Mouse (Mus musculus): ENCODE data around the gene Rps6ka6.

Rps6ka6 gene

DNA sequence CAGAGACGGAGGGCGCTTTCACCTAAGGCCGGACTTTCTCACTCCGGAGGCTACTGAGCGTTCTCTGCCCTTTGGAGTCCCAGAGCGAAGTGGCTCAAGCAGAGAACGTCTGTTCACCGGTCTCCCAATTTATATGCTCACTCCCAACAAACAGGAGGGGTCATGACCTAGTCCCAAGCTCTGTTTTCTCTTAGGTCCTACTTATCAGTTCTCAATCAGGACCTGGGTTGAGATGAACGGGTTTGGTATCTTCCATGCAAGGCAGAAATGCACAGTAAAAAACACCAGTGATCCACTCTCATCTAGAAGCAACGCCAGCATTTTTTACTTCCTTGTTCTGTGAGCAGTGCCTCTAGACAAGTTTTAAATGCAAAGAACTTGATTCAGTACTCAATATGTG lies at the start of gene Rps6ka6:
Rps6ka6 (minus strand) TSS at position 101 of the 400 bp plus-strand sequence.
- DNase-seq (ENCODE audit: low spot score): peak; percentile 62

- no peak for DNase-seq (ENCODE audit: low spot score)
Measured at GRCm38 (mm10) chrX:111577044-111577443, 39.3 kb upstream of the Rps6ka6 start.

GRCm38 (mm10) chrX:111518206-111518605 lies 19.6 kb downstream of the Rps6ka6 start:
- DNase-seq (ENCODE audit: low spot score): no peak

- no peak for DNase-seq (ENCODE audit: low spot score)
Measured at GRCm38 (mm10) chrX:111463565-111464093, 74.1 kb downstream of the Rps6ka6 start.

DNA sequence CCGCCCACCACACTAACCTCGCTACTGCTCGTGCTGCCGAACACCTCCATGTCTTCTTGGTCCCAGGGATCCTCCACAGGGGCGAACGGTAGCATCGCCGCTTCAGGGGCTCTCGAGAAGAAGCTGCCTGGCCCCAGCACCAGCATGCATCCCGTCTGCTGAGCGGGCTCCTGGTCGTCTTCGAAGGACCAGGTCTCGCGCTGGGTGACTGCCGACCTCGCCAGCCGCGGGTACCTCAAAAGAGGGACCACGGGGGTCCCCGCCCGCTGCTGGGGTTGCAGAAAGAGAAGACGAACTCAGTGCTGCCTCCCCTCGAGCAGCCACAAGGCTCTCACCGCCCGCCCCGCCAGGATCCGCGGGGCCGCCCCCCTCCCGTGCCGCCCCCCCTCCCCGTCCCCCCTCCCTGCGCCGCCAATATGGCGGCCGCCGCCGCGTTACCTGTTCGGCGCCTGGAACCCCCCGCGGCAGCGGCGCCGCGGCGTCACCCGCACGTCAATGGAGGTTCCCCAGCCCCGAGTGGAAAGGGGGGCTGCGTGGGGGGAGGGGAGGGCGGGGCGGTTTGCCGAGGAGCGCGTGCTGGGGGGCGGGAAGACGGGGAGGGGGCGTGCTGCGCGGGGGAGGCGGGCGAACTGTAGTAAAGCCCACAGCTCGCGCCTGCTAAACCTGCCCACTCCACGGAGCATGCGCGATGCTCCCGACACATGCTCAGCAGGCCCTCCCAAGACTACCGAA lies 74.8 kb downstream of the Rps6ka6 start:
- DNase-seq (ENCODE audit: low spot score): peak; percentile 73

DNA sequence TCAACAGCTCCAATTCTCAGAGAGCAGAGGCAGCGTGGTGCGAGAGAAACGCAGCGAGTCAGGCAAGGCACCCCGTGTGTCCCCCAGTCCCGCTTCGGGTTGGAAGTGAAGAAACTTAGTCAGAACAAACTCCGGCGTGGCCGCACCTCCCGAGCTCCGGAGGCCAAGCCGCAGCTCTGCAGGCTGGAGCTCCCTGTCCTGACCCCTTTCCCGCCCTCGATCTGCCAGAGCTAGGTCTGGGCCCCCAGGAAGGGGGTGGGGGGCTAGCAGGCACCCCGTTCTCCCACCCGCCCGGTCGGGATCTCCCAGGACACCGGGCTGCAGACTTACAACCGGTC lies 75.3 kb downstream of the Rps6ka6 start:
- DNase-seq (ENCODE audit: low spot score): no peak

DNA sequence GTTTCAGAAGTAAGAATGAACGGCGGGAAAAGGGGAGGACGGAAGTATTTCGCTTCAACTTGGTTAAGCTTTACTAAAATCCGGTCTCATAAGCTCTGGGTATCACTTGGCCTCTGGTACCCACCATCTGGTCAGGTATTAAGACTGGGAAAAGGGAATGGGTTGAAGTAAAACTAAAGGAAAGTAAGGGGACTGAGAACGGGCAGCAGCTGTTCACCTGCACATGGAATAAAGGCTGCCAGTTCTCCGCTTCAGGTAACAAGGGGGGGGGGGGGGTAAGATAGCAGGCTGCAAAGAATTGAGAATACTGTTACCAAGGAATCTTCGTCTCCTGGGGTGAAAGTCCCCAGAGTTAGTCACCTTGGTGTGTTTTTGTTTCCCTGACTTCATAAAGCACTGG lies 75.7 kb downstream of the Rps6ka6 start:
- no peak for DNase-seq (ENCODE audit: low spot score)

DNA sequence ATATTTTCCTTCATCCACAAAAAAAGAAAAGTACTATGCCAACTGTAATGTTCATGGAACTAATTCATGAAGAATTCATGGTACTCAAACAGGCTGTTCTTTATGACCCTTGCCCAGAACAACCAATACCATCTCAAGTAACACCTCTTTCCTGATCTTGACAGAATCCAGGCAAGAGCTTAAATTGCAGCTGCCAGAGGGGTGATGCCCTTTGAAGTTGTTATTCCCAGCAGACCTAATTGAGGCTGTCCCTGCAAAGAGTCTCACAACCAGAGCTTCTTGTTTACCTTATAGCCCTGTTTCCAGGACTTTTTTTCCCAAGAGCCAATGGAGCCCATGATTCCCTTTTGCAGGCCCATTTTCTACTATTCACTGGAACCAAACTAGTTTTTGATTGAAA lies 77.6 kb downstream of the Rps6ka6 start:
- DNase-seq (ENCODE audit: low spot score): peak; percentile 5

DNA sequence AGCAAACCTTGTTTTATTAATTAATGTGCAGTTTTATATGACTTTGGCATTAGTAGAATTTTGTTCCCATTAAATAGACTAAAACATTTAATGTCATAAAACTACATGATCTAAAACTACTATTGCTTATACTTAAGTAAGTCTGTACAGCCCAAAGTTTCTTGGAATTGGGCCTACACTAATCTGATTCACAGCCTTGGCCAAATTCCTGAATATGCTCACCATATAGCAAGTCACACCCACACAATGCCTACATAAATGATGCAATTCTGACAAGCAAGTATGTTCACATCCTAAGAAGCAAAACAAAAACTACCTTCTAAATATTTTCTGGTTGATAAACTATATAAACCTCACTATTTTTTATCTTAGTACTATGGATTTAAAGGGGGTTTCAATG lies 101.2 kb downstream of the Rps6ka6 start:
- DNase-seq (ENCODE audit: low spot score): no peak

DNA sequence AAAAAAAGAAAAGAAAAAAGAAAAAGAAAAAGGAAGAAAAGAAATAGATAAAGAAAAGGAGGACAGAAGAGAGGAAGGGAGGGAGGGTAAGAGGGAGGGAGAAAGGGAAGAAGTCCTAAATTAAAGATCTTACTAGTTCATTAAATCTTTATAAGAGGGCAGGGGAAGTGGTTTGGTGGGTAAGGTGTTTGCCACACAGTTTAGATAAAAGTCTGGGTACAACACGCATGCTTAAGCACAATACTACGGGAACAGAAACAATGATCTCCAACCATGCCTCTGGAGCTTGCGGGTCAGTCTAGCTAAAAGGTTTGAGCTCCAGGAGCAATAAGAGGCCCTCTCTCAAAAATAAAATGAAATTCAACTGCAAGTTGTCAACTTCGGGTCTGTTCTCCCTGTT lies 123.0 kb downstream of the Rps6ka6 start:
- DNase-seq (ENCODE audit: low spot score): no peak

DNA sequence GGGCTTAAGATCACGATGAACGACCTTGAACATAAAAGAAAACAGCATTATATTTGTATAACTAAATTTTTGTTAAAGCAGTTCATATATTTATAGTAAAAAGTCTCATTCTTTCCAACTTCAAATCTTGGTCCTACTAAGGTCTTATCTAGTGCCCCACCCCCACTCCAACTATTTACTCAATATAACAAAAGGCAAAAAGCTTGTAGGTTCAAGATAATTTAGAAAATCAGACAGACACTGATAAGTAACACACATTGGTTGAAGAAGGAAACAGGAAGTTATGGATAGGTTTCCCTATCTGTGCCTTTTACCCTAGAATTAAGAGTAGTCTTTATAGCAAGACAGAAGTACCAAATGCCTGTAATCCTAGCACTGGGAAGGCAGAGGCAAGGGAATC lies 132.9 kb downstream of the Rps6ka6 start:
- DNase-seq (ENCODE audit: low spot score): no peak

DNA sequence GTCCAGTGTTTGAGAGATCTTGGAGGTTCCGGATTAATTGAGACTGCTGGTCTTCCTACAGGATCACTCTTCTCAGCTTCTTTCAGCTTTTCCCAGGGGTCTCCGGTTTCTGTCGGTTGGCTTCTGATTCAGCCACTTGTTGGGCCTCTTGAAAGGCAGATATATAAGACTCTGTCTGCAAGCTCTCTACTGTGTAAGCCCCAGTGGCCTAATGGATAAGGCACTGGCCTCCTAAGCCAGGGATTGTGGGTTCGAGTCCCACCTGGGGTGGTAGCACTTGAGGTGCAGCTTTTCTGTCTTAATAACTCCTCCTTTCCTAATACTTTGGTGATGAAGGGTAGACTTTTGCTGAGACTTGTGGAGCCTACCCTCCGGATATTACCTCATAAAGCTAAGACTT lies 160.7 kb downstream of the Rps6ka6 start:
- DNase-seq (ENCODE audit: low spot score): peak; percentile 41

- DNase-seq (ENCODE audit: low spot score): no peak
Measured at GRCm38 (mm10) chrX:111374177-111374576, 163.6 kb downstream of the Rps6ka6 start.

Measured in yolk sac, embryonic 10.5 days (tissue).